Mouse (Mus musculus): ENCODE data around the gene Ccdc105.

Ccdc105 gene

DNA sequence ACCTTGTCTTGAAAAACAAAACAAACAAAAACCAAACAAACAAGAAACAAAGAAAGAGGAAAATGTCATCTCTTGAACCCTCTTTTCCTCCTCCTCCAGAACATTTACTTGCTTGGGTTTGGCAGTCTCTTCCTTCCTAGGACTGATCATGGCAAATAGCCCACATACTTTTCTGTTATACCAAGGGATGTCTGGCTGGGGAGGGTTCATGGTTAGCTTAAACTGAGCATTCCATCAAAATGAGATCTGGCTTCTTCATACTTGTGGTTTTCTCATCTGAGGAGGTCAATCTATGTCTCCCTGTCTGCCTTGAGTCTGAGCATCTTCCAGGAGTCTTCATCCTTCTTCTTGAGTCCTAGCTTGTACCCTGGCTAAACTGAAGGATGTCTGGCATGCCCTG is 36.6 kb downstream of the Ccdc105 start:
- in situ Hi-C loops (cut with MseI, MboI), result no loop called here

DNA sequence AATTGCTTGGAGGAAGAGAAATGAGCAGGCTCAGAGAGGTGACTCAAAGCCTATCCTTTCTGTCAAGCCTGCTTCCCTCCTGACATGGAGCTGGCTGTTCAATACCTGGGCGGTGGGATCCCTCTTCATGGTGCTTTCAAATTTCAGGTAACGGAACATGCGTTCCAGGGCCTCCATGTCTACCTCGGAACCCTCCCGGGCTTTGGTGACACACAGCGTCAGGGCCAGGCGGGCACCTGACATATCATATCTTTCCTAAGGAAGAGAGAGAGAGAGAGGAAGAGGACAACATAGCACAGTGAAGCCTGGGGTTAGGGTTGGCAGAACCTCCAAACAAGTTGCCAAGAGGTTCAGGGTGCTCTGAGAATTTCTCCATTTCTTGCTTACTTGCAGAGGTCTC is 37.7 kb downstream of the Ccdc105 start:
- in situ Hi-C loops (cut with MseI, MboI), result no loop called here

DNA sequence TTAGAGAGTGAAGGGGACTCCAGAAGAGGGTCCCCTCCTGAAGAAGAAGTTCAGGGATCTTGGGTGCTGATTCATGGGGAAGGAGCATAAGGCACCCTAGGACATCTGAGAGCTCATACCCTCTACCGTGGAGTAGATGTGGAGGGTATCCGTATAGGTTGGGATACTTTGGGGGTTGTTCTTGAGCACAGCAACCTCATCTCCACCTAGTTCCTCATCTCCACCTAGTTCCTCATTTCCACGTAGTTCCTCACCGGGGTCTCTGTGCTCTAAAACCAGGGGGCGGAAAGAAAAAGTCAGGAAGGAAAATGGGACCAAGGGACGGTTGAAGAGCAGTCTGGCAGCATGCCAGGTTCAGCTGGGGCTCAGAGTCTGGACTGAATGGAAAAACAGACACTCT is 38.7 kb downstream of the Ccdc105 start:
- in situ Hi-C loops (cut with MseI, MboI), result no loop called here

DNA sequence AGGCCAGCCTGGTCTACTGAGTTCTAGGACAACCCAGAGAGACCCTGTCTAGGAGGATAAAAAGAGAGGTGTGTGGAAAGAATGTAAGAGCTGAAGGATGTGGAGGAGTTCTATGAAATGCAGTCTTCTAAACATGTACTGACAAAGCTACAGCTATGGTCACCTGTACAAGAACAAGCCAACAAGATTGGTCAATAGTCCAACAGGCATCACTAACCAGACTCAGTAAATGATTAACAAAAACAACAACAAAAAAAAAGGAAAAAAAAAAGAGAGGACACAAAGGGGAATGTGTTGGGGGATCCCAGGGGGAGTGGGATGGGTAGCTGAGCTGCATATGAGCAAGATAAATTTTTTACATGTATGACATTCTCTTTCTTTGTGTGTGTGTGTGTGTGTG is 42.2 kb downstream of the Ccdc105 start:
- in situ Hi-C loops (cut with MseI, MboI), result no loop called here

DNA sequence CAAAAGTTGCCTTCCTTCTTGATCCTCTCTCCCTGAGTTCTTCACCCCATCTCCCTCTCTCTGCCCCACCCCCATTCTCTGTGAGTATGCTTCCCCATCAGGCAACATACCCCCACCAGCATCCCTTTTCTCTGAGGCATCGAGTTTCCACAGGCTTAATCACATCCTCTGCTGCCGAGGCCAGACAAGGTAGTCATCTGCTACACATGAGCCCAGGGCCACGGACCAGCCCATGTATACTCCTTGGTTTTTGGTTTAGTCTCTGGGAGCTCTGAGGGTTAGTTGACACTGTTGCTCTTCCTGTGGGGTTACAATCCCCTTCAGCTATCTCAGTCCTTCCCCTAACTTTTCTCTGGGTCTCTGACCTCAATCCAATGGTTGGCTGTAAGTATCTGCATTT is 52.0 kb downstream of the Ccdc105 start:
- in situ Hi-C loops (cut with MseI, MboI), result no loop called here

Data from mouse trophoblast stem cell (cell line).